Mouse (Mus musculus): Measurements from ENCODE around the gene Galnt7.

DNA sequence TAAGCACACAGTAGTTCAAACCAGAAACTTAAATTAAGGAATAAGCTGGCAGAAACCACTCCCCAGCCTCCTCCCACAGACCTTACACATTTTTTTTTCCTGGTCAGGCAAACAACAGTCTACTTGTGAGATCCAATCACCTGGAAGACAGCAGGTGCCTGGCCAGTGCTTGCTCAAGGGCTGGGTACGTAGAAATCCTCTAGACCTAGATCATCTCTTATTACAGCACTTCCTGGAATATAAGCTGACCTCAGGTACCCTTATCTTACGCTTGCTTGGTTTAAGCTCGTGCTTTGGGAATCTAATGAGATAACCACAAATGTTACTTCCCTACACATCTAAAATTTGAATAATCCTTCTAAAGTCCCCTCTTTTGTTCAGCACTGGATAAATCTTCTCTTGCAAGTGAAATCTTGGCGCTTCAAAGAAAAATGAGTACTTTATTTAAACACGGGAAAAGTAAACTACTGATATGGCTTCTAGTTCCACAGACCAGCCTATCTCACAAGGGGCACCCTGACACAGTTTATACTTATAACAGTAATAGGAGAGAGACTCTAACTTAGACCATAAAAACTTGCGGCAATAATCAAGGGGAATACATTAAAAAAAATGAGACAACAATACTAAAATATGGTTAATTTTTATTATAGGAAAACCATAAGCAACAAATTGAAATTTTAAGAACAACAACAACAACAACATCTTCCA lies 58.5 kb downstream of the Galnt7 start:
- TF ChIP-seq CTCF (IDR thresholded peaks at IDR 0.05; ENCODE audit: low read depth) (no peak), EP300 (IDR thresholded peaks at IDR 0.05; ENCODE audit: low read depth) (no peak)
